ENCODE assay signal across 9 mouse cellular contexts in genomic region chrX:166328904-166329451, GRCm38 (mm10).
DNase-seq lines count a peak whose midpoint lies in the region; ATAC-seq and TF ChIP-seq lines count a peak whose summit lies in the region.
"Had no signal": no experiment of that assay in that cellular context is flagged by ENCODE, and none has a peak within 500 bp of the region (broad histone marks: within the 10 kb centered on the region; RNA-seq: fewer than 3 reads in every experiment).

No protein-coding gene starts in this region.

- no peak overlapping the region for H3K4me3 ChIP-seq in midbrain, postnatal 0 days (ENCODE audit: low read depth, low read length)
- H3K4me3 ChIP-seq: liver, embryonic 15.5 days had no signal

- H3K27ac ChIP-seq in midbrain, postnatal 0 days (ENCODE audit: low read depth, low read length), result peak overlapping the region; percentile 59
- H3K27ac ChIP-seq: liver, embryonic 15.5 days had no signal

- no peaks in the 10 kb centered on the region for H3K36me3 ChIP-seq in midbrain, postnatal 0 days (ENCODE audit: insufficient read depth, low read length)
- H3K36me3 ChIP-seq: liver, embryonic 15.5 days had no signal

- no peaks in the 10 kb centered on the region for H3K27me3 ChIP-seq in midbrain, postnatal 0 days (ENCODE audit: insufficient read depth, low read length)
- H3K27me3 ChIP-seq: liver, embryonic 15.5 days had no signal

- no peaks in the 10 kb centered on the region for H3K9me3 ChIP-seq in midbrain, postnatal 0 days (ENCODE audit: low read length)
- H3K9me3 ChIP-seq: liver, embryonic 15.5 days had no signal

- H3K9ac ChIP-seq in midbrain, postnatal 0 days (replicated peaks; ENCODE audit: low read length, poor library complexity, severe bottlenecking), result no peak overlapping the region
- H3K9ac ChIP-seq: liver, embryonic 15.5 days had no signal

- ATAC-seq in midbrain, postnatal 0 days (ENCODE audit: low FRiP score), result peak; percentile 84

- no peak overlapping the region for H3K4me2 ChIP-seq in midbrain, postnatal 0 days (ENCODE audit: low read depth, low read length, poor library complexity, severe bottlenecking)
- H3K4me2 ChIP-seq: liver, embryonic 15.5 days had no signal

- TF ChIP-seq CTCF in midbrain, postnatal 0 days (IDR thresholded peaks at IDR 0.05), result 0 out of 2 replicates have a peak, but pooled peaks have one; percentile 5

- 17% methylated on average over 9 of the region's 9 CpGs for WGBS in midbrain, postnatal 0 days

- peak; percentile 49 to 67 for DNase-seq in cerebellum, postnatal 14 days
- DNase-seq in cerebellum, adult 11-12 months, result no peak
- DNase-seq in thymus, postnatal 4 days, result peak; percentile 6
- DNase-seq in thymus, postnatal 25 days, result no peak
- peak; percentile 50 to 57 for DNase-seq in layer of hippocampus, postnatal 14 days (ENCODE audit: low spot score in 2 of 2)
- DNase-seq in midbrain, postnatal 0 days (ENCODE audit: low spot score), result peak; percentile 84
- no peak for DNase-seq in gastrocnemius, postnatal 25 days
- DNase-seq in adrenal gland, adult (ENCODE audit: inconsistent age in 2 of 2, low spot score in 1 of 2), result no peak

- H3K4me1 ChIP-seq in midbrain, postnatal 0 days (ENCODE audit: insufficient read depth, low read length), result no peaks in the 10 kb centered on the region; the same call in 1 of the 2 replicates
- H3K4me1 ChIP-seq: liver, embryonic 15.5 days had no signal

Comparison
In these comparisons a context has a peak if more than half of its experiments do, and no peak if none do; other contexts are left out.
1. DNase-seq: peak in cerebellum, postnatal 14 days (2 of 2), thymus, postnatal 4 days (single experiment), layer of hippocampus, postnatal 14 days (2 of 2) and midbrain, postnatal 0 days (single experiment); none in cerebellum, adult 11-12 months (single experiment), thymus, postnatal 25 days (single experiment), gastrocnemius, postnatal 25 days (single experiment) and adrenal gland, adult (0 of 2).